Mouse (Mus musculus) left cerebral cortex, postnatal 10 days (tissue): ENCODE measurements around the gene Tmem30b. TPM values are rescaled to one million over a fixed set of nuclear protein-coding genes. Genes with fewer than 3 reads are reported as not detected.
A peak's percentile ranks its signal among the peaks of the same experiment; 100 is the strongest.
"Not testable (repeated sequence)": the region's sequence is repeated elsewhere in the genome, so short reads cannot be mapped to it uniquely, and the experiment has no call there.

Experiments used
- DNase-seq, 2 experiments: peaks; one replicate each; pipeline ENCODE4 v3.0.0; 2021 to 2022; ENCODE audit warnings: low spot score in 2 of 2, mixed read lengths in 1 of 2; ENCODE audit errors: extremely low spot score in 1 of 2
- intact Hi-C: fragments of 180-260 bp; cut with DNase I; formaldehyde crosslinking; loops from one replicate; pipeline ENCODE4 v1.15.1; 2025
- total RNA-seq, 2 experiments: library from RNA; stranded (reverse); gene quantifications; 2 replicates each; pipeline ENCODE4 v1.2.3; 2021

The Tmem30b gene
- total RNA-seq, 2 experiments from 2014 or later: 0.11 to 0.14 TPM

GRCm38 (mm10) chr12:73564176-73564575 is 18.0 kb upstream of the Tmem30b start:
- intact Hi-C loops: loop anchor here (1.0 to 10.0 kb wide), 2 partner anchors 129 to 341 kb away; partner anchors contain the start of gene Hif1a
- DNase-seq: no peak

DNA sequence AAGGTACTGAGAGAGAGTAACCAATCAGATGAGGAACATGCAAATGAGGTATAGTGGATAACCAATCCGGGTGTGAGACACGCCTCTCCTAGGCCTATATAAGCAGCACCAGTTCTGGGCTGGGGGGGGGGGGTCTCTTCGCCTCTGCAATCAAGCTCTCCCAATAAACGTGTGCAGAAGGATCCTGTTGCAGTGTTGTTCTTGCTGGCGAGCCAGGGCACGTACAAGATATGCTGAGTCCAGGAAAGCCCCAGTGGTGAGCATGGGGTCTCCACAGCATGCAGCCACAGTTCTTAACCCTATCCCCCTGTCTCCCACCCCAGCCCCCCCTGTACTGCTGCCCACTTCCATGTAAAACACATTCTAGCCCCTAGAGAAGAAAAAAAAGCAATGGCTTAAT is 16.9 kb upstream of the Tmem30b start:
- DNase-seq: not testable (repeated sequence)
- intact Hi-C loops: loop anchor here (10.0 kb wide), 1 partner anchor 342 kb away; the partner anchor contains the start of gene Hif1a

DNA sequence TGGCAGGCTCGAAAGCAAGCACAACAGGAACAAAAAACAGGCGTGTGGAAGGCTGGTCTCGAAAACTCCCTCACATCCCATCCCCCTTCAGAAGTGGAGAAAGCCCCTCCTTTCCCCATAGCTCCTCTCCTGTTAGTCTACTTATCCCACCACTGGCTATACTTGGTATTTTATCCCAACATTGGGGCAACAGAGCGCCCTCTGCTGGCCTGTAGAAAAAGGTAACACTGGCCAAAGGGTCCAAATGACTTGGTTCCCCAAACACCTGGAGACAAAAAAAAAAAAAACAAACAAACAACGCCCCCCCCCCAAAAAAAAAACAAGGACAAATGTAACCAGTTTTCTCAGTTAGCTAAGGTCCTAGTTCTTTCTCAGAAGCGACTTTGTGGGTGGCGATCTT is 13.9 kb upstream of the Tmem30b start:
- DNase-seq: no peak
- intact Hi-C loops: loop anchor here (10.0 kb wide), 1 partner anchor 345 kb away; the partner anchor contains the start of gene Hif1a

DNA sequence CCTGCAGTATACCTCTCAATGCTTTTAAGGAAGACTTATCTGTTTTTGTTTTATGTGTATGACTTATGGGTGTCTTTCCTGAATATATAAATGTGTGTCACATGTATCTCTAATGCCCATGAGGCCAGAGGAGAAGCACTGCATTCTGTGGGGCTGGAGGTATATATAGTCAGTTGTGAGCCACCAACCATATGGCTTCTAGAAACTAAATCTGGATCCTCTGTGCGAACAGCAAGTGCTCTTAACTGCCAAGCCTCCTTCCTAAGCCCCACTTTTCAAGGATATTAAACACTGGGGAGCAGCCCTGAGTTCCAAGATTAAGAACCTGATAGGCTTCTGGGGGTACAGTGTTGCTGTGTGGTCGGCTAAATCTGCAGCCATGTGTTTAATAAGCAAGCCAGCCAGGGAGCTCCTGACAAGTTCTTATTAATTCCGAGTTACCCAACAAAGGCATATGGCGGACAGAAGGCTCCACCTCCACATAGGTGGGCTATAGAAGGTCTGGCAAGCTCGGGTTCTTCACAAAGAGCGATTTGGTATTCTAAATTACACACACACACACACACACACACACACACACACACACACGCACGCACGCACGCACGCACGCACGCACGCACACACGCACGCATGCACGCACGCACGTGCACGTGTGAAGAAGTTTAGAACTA is 12.5 kb upstream of the Tmem30b start:
- intact Hi-C loops: no loop called here
- DNase-seq: peak in 1 of 2 experiments; percentile 24

DNA sequence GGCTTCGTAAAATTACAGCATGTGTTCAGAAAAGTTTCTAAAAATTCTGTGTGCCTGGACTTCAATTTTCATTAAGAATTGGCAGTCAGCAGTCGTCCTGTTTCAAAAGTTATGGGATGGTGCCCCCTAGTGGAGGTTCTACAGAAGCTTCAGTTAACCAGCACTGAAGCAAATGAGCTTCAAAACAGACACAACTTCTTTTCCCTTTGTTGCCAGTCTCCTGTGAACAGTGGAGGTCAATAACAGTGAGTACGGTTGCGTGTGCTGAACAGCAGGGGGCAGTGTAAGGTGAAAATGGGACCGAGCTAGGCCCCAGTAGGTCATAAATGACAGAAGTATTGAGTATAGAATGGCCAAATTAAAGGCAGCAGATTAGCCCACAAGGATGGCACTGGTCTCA is 8.0 kb upstream of the Tmem30b start:
- intact Hi-C loops: loop anchor here (5.0 kb wide), 1 partner anchor 707 kb away; no protein-coding TSS in a partner anchor
- peak; percentile 66 to 67 for DNase-seq

DNA sequence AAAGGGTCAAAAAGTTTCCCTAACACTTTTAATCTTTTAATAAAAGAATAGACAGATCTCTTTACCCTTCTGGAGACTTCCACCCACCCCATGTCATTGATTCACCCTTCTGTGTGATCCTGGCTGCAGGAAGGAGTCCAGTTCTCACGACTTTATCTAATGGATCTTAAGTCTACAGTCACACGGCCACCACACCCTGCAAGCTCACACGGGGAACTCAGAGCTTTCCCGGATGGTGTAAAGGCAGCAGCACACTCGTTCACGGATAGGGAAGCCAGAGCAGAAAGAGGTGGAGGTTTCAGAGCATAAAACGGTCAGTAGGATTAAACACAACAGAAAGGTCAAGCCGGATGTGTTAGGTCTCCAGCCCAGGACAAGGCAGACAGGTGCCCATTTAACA is 2.1 kb upstream of the Tmem30b start:
- DNase-seq: no peak
- intact Hi-C loops: no loop called here

GRCm38 (mm10) chr12:73547646-73548045 is 1.5 kb upstream of the Tmem30b start:
- no peak for DNase-seq
- intact Hi-C loops: no loop called here

DNA sequence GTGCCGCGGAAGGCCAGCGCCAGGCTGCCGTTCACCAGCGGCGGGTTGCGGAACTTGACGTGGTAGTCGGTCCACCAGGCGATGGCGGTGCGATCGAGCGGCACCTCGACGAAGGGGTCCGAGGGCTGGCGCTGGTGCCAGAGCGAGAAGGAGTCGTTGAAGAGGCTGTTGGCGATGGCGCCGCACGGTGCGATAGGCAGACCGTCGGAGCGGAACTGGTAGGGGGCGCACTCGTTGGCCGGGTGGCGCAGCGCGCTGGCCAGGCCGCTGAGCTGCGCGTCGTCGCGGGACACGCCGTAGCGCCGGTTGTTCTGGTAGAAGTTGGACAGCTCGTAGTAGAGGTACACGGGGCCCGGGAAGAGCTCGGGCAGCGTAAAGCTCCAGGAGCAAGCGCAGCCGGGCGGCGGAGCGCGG is 513 bp downstream of the Tmem30b start:
- intact Hi-C loops: no loop called here
- DNase-seq: peak in 1 of 2 experiments; percentile 39

DNA sequence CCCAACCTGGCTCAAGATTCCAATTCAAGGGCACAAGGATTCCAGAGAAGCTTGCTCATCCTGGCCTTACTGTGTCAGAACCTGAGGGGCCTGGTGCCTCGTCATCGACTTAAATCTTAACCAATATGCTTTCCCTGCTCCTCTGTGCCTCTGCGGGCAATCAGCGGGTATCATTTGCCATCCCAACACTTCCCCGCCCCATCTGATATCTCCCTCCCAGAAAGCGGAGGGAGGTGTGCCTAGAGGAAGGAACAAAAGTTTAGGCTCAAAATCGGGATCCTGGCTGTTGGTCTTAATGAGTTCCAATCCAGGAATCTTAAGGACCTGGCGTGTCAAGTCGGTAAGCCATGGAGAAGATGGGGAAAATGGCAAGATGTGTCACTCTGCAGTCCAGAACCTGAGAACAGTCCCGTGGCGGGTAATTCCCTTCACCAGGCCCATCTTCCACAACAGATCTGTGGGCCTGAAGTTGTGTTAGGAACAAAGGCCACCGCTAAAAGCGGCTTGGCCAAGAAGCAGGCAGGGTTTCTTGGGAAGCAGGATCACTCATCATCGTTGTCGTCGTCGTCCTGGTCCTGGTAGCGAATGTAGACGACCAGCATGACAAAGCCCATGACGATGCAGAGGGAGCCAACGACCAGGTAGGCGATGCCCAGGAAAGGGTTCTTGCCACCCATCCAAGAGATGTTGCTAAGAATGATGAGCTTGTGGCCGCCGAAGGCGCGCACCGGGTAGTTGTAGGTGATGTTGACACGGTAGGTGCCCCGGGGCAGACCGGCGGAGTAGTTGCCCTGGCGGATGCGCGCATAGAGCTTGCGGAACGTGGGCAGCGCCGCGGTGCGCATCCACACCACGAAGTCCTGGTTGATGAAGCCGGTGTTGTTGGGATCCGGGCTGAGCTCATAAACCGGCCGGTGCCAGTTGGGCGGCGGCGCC is 1.2 kb downstream of the Tmem30b start:
- DNase-seq: no peak
- intact Hi-C loops: no loop called here

GRCm38 (mm10) chr12:73543191-73543590 is 3.0 kb downstream of the Tmem30b start:
- intact Hi-C loops: no loop called here
- DNase-seq: no peak

- DNase-seq: no peak
- intact Hi-C loops: no loop called here
These were observed 5.8 kb downstream of the Tmem30b start for GRCm38 (mm10) chr12:73540402-73540801.

DNA sequence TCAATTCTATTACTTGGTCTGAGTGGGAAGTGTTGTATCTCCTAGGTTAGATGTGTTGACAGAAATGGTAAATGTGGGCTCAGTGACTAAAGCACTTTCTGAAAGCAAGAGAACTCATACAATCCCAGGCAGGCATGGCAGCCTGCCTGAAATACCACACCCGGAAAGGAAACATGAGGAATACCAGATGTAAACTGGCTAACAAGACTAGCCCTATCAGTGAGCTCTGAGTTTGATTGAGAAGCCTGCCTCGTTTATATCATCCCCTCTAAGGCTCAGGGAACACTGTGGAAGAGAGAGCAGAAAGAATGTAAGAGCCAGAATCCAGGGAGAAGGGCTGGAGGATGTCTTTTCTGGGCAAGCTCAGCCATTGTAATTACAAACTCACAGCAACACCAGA is 7.0 kb downstream of the Tmem30b start:
- DNase-seq: no peak
- intact Hi-C loops: no loop called here

GRCm38 (mm10) chr12:73538139-73538508 is 8.1 kb downstream of the Tmem30b start:
- DNase-seq, intact Hi-C loops: not testable (repeated sequence)

DNA sequence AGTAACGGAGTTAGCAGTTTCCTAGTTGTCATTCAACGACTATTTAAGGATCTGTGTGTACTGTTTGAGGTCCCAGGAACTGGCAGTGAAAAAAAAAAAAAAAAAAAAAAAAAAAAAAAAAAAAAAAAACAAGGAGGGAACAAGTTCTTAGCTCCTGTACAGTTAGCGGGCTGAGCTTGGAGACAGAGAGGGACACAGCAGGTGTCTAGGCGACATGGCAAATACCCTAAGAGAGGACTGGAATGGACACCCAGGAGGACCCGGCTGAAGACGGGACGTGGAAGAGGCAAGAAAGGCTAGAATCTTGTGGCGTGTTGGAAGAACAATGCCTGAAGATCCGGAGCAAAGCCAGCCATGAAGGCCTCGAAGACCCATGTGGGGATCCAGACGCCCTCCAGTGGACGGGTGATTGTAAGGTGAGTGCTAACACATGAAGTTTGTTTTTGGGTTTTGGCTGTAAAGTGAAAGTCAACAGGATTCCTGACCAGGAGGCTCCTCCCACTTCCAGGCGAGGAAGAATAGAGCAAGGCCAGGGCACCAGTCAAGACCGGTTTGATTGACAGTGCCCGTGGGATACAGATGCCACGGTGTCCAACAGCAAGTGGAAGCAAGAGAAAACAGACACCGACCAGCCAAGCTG is 8.6 kb downstream of the Tmem30b start:
- peak in 1 of 2 experiments; percentile 46 for DNase-seq
- intact Hi-C loops: no loop called here

DNA sequence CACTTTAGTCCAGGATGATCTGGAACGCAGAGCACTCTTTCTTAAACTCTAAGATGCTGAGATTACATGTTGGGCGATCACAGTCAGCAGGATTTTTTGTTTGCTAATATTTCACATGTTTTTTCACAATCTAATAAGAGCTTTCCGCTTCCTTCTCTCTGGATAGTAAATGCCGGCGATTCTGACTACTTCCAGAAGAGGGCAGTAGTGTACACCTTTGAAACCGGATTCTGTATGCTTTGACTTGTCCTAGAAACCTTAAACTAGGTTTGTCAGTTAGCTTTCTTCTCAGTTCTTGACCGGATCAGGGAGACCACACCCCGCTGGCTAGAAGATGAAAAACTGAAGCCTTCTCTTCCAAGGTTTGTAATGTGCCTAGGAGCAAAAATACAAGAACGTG is 11.6 kb downstream of the Tmem30b start:
- intact Hi-C loops: no loop called here
- DNase-seq: peak in 1 of 2 experiments; percentile 64

- intact Hi-C loops: no loop called here
- DNase-seq: no peak
These were observed 14.2 kb downstream of the Tmem30b start for GRCm38 (mm10) chr12:73531889-73532479.

DNA sequence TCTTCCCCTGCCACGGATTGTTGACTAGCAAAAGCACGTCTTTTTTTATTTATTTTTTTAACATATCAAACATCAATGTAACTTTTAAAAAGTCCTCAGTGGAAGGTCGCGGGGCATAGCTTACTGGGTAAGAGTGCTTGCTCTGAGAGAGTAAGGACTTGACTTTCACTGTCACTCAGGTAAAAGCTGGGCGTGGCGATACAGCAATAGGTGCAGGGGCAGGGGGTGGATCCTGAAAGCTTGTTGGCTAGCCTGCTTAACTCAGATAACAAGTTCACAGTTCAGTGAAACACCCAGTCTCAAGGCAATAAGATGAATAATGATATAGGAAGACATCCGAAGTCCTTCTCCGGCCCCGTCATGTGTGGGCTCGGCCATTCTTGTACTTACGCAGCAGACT is 16.6 kb downstream of the Tmem30b start:
- DNase-seq: no peak
- intact Hi-C loops: no loop called here

DNA sequence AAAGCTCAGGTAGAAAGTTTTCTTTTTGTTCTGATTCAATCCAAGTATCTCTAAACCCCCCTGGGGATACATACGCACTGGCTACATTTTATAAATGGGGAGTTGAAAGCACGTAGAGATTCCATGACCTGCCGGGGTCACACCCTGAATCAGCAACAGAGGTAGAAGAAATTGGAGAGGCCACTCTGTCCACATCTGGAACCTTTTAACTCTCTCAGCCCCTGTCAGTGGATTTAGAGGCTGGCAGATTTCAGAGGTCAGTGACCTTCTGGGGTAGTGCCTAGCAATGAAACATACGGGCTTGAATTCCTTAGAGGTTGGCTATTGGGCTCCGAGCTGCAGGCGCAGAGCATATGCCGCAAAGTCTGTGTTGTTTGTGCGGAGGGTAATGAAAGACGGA is 17.1 kb downstream of the Tmem30b start:
- no peak for DNase-seq
- intact Hi-C loops: no loop called here

- DNase-seq, intact Hi-C loops: not testable (repeated sequence)
These were observed 18.1 kb downstream of the Tmem30b start for GRCm38 (mm10) chr12:73528142-73528541.
